Mouse (Mus musculus) testis, postnatal 14 days (tissue): ENCODE results near the gene Fez1.
A peak's percentile ranks its signal among the peaks of the same experiment; 100 is the strongest.

Experiments used
- DNase-seq: peaks from one replicate; pipeline ENCODE4 v3.0.0; 2021; ENCODE audit warnings: low spot score

The Fez1 gene

GRCm38 (mm10) chr9:36895009-36895693, 73.5 kb downstream of the Fez1 start:
- DNase-seq: peak; percentile 37

DNA sequence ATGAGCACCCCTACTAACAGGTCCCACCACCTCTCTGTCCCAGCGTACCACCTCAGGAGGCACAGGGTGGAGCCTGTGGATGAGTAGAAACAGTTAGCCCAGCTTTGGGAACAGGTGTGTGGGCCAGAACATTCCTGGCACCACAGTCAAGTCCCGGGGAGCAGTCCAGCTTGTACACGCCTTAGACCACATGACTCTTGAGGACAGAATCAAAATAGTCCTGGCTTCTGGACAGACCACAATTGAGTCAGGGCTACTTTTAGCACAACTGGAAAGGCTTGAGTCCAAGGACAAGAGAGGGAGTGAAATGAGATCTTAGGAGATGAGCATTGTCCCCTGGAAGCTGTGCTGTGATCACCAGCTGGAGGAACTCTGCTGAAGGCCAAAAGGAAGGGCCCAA, 76.9 kb downstream of the Fez1 start:
- peak; percentile 22 for DNase-seq

DNA sequence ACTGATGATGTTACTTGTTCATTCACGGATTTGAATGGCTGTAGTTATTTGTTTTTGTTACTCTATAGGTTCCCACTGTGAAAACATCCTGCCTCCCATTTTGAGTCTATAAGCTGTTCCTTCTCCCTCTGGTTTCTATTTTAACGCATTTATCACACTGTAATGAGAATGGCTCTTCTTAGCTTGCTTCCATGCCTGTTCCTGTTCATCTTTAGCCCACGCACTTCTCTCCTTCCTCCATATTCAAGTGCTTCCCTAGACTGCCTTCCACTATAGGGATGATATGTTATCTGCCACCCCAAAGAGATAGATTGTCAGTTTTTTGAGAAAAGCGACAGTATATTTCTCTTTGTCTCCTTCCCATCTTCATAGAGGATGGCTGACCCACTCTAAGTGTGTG, 78.8 kb downstream of the Fez1 start:
- no peak for DNase-seq

GRCm38 (mm10) chr9:36905452-36905851, 83.8 kb downstream of the Fez1 start:
- no peak for DNase-seq

GRCm38 (mm10) chr9:36916362-36916761, 94.7 kb downstream of the Fez1 start:
- DNase-seq: peak; percentile 50

DNA sequence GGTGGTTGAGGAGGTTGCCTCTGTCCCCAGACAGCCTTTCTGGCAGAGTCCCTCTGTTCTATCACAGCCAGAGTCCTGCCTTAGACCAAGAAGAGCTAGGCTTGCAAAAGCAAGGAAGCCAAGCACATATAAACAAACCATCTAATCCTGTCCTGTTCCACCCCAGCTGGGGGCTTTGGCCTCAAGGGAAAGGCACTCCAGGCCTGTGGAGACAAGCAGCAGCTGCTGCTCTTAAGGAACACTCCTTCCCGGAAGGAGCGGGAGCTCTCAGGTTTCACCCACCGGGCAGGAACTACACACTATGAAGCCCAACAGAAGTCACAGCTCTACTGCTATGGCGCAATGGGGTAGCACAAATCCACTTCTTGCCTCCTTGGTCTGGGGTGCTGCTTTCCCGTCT, 95.3 kb downstream of the Fez1 start:
- peak; percentile 33 for DNase-seq

DNA sequence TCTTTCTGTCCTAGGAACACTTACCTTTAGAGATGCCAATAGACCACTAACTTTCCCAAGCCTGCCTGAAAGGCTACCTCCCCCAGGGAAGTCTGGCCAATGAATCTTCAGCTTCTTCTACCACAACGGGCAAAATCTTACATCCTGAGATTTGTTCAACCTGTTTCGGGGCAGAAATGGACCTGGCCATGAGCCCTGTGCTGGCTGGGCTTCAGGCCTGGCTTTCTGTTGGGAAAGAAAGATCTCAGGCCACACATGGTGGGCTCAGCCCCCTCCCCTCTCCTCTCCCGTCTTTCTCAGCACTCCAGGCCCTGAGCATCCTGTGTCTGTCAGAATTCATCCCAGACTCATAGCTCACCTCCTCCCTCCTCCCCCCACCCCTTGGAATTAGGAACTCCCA, 96.9 kb downstream of the Fez1 start:
- no peak for DNase-seq

DNA sequence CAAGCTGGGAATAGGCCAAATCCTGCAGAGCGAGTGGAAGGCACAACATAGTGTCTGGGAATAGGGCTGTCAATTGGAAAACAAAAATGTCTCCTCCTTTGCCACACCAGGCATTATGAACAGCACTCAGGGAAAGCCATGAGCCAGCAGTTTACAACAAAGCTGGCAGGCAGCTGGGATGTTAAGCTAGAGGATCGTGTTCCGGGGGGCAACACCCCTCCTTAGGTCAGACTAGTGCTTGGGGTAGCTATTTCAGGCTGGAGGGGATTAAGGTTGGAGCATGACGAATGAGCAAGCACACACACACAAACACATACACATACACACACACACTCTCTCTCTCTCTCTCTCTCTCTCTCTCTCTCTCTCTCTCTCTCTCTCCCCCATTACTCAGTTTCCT, 97.8 kb downstream of the Fez1 start:
- no peak for DNase-seq

DNA sequence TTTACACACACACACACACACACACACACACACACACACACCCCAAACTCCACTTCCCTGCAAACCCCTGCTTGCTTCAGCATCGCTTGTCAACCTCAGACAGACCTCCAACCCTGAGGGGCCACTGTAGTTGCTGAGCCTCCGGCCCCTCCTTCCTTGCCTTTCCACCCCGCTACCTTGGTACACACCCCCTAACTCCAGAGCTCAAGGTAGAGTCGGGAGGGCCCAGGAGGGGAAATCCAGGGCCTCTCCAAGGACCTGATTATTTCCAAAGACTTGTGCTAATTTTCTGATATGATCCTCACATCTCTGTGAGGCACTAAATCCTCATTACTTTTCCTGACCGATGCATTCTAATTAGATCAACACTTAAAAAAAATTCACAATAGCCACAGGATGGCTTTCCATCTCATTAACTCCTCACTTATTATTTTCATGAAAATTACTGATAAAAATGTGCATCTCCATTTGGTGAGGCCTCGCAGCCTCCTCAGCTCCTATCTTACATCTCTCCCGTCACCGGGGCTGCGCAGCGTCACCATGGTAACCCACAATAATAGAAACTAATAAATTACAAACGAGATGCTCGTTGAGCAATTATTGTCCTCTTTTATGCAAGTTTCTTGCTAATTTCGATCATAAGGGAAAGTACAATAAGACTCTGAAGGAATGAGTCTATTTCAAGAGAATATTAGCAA, 100.2 kb downstream of the Fez1 start:
- no peak for DNase-seq

GRCm38 (mm10) chr9:36923753-36924152, 102.1 kb downstream of the Fez1 start:
- no peak for DNase-seq
